Mouse (Mus musculus) mesoderm, embryonic 11.5 days (tissue): ENCODE results near the gene Olfr1494.

Experiments used
- DNase-seq: peaks from one replicate; pipeline ENCODE4 v3.0.0-alpha.2; 2012; ENCODE audit warnings: low read depth, low spot score

Olfr1494 gene

DNA sequence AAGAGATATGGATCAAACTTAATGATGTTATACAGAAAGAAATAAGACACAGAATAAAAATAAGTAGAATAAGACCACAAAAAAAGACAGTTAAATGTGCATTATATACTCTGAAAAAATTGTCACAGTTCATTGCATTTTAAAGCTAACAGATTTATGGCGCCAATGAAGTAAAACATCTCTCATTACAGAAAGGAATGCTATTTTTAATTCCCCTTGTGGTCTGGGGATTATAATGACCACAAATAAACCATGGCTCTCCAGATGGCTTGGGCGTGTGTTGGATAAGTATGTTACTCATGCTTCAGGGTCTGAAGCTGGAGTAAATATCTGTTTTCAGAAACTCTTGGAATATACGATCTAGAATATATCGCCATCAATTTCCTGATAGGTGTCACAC, at the start of gene Olfr1494:
TSS of gene Olfr1494 (plus strand) at position 301 of the 400 bp plus-strand sequence.
- DNase-seq = no peak

DNA sequence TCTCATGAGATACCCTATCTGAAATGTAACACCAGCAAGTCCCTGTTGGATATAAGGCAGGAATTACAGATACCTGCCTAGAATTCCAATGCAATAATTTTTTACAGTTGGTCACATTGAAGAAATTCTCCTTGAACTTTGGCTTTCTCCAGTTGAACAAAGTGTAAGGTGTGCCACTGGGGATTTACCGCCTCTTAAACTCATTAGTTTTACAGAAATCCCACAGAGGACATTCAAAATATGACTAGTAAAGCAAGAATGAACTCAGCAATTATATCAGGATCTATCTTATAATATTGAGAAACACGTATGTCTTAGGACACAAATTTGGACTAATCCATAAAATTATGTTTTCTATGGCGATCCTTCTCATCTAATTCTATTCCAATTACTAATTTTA, 42.6 kb upstream of the Olfr1494 start, which contains the start of gene Olfr1491:
TSS of gene Olfr1491 (plus strand) at position 301 of the 400 bp plus-strand sequence.
- DNase-seq = no peak

DNA sequence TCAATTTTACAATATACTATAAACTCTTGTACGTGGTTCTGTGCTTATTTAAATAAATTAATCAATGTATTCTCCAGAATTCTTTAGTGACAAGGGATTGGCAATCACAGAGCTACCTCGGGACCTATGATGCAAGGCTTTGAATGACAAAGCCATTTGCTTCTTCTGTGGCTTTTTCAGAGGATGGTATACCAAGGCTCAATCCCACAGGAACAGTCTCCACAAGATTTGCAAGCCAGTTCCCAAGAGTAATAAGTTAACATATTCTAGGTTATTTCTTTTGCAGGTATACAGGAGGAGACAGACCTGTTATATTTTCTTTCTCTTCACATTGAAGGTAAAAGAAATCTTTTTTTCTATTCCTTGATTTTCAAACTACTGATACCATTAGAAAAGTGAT, 16.6 kb upstream of the Olfr1494 start, which contains the start of gene Olfr1493-ps1:
TSS of gene Olfr1493-ps1 (plus strand) at position 301 of the 400 bp plus-strand sequence.
- DNase-seq = no peak

GRCm38 (mm10) chr19:13749366-13749765, 9.8 kb downstream of the Olfr1494 start:
- no peak for DNase-seq

GRCm38 (mm10) chr19:13764306-13764705, 24.8 kb downstream of the Olfr1494 start, which contains the start of gene Olfr1495:
Gene Olfr1495 (plus strand): TSS chr19:13764606.
- no peak for DNase-seq

DNA sequence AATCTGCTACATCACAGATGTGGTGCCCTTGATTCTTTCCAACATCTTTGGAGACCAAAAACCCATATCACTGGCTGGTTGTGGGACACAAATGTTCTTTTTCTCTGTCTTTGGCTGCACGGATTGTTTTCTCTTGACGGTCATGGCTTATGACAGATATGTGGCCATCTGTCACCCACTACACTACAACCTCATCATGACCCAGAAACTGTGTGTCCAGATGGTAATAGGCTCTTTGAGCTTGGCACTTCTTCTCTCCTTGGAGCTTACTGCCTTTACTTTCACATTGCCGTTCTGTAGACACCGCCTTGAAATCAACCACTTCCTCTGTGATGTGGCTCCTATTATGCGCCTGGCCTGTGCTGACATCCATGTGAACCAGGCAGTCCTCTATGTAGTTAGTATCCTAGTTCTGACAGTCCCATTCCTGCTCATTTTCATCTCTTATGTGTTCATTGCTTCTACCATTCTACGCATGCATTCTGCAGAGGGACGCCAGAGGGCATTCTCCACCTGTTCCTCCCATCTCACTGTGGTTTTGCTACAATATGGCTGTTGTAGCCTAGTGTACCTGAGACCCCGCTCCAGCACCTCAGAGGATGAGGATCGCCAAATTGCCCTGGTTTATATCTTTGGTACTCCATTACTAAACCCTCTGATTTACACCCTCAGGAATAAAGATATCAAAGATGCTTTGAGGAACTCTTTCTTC, 29.2 kb downstream of the Olfr1494 start:
- DNase-seq = no peak

DNA sequence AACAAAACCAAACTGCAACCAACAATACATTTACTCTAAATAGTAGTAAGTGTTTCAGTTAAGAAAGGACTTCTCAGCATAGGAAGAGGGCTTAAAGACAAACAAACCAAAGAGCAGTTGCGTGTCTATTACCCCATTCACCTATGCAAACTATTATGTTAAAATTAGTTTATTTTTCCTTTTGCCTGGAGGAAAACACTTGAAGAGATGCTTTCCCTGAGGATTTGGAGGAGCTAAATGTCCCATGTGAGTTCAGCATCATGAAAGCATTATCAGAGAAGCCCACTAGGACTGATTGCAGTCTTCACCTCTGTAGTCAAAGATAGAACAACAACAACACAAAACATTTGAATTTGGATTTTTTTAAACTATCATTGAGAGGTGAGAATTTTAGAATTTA, 38.0 kb downstream of the Olfr1494 start, which contains the start of gene Olfr1496:
TSS of gene Olfr1496 (plus strand) at position 301 of the 400 bp plus-strand sequence.
- DNase-seq = no peak

GRCm38 (mm10) chr19:13798102-13798501, 58.6 kb downstream of the Olfr1494 start, which contains the start of gene Olfr1497:
Gene Olfr1497 (minus strand): TSS chr19:13798202.
- no peak for DNase-seq
